Mouse (Mus musculus): ENCODE measurements around the gene Camk1d.

Camk1d gene

DNA sequence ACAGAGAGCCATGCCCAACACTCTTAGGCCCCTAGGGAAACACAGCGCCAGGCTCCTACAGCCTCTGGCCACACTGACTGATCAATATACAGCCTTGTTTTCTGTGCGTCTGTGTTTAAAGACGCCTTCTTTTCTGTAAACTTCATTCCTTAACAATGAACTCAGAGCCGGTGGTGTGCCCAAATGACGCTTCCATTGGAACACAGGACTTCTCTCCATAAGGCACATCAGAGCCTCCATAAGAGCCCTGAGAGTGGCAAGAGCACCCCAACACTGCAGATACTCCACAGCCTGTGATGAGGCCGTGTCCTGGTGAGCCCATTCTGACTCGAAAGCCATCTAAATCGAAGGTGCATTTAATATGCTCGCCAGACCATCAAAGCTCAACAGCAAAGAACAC, 50.8 kb downstream of the Camk1d start:
- no peak for DNase-seq (ENCODE audit: low read depth in 2 of 2, low spot score in 2 of 2)

DNA sequence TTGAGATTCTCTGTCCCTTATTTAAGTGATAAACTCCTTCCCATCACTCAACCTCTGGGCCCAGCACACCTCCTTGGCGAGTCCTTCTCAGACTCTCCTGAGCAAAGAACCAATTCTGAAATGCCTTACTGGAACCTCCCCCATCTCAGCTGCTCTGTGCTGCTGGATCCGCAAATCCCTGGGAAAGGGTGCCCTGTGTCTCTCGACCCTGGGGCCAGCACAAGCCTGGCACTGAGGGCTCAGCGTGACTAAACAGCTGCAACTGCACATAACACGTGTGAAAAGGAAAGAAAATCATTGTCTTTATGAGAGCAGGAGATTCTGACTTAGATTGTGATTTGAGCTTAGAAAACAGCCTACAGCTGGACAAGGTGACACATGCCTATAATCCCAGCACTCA, 52.4 kb downstream of the Camk1d start:
- DNase-seq (ENCODE audit: low read depth in 2 of 2, low spot score in 2 of 2): no peak

DNA sequence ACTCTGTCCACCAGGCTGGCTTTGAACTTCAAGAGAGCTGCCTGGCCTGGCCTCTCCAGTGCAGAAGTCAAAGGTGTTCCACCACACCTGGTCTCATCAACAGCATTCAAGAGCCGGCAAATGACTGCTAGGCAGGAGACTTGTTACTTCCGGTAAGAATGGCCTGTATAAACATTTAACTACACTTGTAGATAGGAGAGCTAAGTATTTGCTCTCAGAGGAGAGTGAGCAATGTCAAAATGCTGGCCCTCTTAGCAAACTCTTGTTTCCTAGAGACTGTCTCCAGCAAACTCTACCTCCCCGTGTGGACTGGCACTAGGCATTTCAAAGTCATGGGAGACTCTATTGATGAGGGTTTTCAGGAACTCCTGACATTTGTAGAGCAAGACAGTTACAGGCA, 56.3 kb downstream of the Camk1d start:
- DNase-seq (ENCODE audit: low read depth in 2 of 2, low spot score in 2 of 2): no peak

DNA sequence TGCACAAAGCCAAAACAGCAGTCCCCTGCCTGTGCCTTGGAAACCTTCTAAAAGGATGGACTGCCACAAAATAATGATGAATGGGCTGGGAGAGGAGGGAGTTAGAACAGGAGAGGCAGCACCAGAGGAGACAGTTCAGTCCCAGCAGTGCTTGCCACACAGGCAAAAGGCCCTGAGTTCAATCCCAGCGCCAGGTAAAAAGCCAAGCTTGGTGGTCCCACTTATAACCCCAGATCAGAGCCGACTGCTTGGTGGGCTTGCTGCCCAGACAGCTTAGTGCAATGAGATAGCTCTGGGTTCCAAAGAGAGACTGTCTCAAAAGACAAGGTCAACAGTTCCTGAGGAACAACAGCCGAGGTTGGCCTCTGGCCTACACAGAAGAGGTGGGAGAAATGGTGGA, 58.0 kb downstream of the Camk1d start:
- DNase-seq (ENCODE audit: low read depth in 2 of 2, low spot score in 2 of 2): no peak

DNA sequence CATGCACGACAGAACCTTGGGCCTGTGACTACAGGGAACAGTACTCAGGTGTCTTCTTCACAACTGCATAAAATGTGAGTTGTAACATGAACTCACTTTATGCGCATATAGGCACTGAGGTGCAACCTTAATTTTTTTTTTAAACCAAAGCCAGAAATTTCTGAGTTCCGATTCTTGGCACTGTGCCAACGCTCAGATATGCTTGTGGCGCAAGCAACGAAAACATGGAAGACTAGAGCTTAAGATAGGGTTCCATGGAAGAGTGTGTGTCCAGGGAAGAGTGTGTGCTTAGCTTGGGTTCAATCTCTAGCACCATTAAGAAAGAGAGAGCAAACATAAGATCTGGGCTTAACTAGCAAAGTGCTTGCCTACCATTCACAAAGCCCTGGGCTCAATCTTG, 62.2 kb downstream of the Camk1d start:
- no peak for DNase-seq (ENCODE audit: low read depth in 2 of 2, low spot score in 2 of 2)

DNA sequence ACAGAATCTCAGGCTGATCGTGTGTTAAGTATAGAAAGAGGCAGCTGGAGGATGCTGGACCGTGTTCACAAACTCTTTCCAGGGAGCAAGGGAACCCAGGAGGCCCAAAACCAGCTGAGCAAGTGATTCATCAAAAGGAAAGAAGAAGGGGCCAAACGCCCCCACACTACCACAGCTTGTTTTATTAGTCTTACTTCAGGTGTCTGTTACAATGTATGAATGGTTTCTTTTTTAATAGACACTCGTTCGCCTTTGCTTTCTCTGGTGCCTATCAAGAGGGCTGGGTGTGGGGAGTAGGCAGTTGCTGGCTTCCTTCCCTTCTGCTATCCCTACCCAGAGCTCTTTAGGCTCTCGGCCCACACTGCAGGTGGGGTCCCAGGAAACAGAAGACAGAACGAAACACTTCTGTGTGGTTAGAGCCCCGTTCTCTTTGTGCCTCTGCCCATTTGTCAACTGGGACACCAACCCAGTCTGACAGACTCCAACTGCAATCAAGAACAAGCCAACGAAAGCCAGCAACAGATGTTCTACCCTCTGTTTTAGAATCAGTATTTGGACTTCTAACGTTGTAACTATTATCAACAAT, 62.9 kb downstream of the Camk1d start:
- no peak for DNase-seq (ENCODE audit: low read depth in 2 of 2, low spot score in 2 of 2)

DNA sequence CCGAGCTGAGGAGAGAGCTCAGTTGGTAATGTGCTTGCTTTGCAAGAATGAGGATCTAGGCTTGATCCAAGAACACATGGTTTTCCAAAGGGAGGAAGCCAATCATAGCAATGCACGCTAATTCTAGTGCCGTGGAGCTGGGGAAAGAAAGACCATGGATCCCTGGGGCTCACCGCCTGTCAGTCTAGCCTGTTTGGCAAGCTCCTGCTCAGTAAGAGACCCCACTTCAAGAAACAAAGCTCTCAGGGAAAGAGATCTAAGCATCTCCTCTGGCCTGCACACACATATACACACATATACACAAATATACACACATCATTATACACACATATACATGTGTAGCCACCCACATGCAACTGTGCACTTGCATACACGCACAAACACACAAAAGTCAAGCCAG, 65.1 kb downstream of the Camk1d start:
- no peak for DNase-seq (ENCODE audit: low read depth in 2 of 2, low spot score in 2 of 2)

DNA sequence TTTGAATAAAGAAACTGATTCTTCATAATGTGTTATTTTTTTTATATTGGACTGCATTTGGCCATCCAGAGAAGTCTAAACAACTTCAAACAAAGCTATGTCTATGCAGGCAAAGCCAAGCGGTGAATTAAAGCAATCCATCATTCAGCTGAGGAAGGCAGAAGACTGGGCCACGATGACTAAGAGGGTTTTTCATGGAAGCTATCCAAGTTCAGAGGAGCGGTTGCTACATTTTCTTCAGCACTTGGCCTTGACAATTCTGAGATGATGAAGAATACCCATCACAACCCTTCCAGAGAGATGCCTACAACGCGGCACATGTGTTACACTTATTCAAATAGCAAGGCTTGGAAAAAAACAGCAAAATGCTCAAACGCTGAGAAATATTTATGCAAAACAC, 65.6 kb downstream of the Camk1d start:
- no peak for DNase-seq (ENCODE audit: low read depth in 2 of 2, low spot score in 2 of 2)

DNA sequence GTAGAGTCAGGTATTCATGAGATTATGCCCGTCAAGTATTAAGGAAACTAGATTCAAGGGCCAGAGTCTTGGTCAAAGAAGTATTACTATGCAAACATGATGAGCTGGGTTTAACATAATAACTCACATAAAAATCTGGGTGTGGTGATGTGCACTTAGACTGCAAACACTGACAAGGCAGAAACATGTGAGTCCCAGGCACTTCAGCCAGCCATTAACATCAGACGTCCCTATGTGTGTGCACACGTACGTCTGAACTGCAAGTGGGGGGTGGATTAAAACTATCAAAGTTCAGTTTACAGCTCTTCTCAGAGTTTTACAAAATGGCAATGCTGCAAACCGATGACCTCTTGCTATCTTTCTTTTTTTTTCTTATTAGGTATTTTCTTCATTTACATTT, 68.0 kb downstream of the Camk1d start:
- no peak for DNase-seq (ENCODE audit: low read depth in 2 of 2, low spot score in 2 of 2)

DNA sequence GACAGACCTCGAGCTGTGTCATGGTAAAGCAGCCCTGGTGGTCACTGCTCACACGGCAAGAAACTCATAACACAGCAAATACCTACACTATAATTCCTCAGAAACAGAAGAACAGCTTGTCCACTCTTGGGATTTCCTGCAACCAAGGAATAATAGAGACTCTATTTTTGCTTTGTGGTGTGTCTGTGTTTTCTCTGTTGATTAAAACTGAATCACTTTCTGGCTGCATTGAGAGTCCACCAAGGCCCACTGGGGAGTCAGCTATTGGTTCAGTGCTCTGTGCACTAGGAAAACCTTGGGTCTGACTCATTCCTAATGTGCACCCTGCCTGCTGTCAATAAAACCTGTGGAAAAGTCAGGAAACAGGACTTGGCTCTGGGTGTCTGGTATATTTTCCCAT, 68.7 kb downstream of the Camk1d start:
- no peak for DNase-seq (ENCODE audit: low read depth in 2 of 2, low spot score in 2 of 2)

DNA sequence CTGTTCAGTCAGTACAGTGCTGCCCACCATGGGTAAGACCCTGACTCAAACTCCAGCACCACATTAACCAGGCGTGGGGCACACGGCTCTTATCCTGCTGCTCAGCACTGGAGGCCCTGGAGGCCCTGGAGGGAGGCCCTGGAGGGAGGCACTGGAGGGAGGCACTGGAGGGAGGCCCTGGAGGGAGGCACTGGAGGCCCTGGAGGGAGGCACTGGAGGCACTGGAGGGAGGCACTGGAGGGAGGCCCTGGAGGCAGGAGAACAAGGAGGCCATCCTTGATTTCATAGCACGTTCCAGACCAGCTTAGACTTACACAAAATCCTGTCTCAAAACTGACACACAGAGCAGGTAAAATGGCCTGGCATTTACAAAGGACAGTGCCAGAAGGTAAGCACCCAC, 70.4 kb downstream of the Camk1d start:
- no peak for DNase-seq (ENCODE audit: low read depth in 2 of 2, low spot score in 2 of 2)

DNA sequence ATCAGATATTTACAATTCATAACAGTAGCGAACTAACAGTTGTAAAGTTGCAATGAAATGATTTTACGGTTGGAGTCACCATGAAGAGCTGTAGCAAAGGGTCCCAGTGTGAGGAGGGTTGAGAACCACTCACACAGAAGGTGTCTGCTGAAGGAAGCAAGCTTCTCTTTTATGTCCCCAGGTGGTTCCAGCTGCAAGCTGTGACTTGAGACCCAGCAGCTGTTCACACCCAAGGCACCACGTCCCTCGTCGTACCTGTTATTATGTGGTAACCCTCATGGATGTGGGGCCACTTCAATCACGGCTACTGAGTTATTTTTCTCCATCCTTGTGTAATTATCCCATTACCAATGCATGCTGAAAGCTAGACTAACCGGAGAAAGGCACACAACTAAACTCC, 71.1 kb downstream of the Camk1d start:
- peak in 1 of 2 experiments; percentile 5 for DNase-seq (ENCODE audit: low read depth in 2 of 2, low spot score in 2 of 2)

DNA sequence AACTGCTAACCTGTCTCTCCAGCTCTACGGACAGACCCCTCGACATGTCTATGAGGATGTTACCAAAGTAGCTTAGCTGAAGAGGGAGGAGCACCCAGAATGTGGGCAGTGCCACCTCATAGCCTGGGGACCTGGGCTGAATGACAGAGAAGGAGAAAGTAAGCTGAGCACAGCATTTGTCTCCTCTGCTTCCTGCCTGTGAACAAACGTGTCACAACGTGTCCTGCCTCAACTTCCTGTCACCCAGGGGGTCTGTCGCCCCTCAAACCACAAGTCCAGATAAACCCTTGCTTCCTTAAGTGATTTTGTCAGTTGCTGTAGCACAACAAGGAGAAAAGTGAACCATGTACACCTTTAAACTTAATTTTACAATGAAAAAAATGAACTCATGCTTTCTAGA, 71.7 kb downstream of the Camk1d start:
- peak; percentile 40 to 58 for DNase-seq (ENCODE audit: low read depth in 2 of 2, low spot score in 2 of 2)

DNA sequence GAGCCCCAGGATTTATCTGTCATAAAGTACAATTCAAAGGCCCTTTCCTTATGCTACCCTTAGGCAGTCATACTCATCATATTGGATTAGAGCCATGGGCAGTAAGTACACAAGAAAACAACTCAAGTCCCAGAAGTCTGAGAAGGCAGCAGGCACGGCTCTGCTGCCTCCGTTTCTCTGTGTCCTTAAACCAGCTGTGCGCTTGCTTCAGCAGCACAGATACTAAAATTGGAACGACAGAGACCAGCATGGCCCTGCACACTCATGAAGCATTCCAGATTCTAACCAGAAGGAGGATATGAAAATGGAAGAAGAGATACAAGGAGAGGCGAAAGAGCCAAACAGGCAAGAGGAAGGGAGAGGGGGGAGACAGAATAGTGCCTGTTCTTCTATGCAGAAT, 72.6 kb downstream of the Camk1d start:
- DNase-seq (ENCODE audit: low read depth in 2 of 2, low spot score in 2 of 2): no peak

DNA sequence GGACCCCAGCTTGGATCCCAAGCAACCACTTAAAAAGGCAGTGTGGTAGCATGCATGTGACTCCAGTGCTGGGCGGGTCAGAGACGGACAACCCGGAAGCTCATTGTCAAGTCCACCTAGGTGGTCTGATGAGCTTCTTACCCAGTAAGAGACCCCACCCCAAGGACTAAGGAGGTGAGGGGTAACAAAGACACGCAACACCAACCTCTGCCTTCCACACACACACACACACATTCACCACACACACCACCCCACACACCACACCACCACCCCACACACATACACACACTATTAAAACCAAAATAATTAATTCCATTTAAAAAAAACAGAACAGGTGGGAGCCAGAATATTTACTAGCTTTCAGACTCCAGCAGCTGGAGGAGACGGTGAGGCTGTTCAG, 73.7 kb downstream of the Camk1d start:
- no peak for DNase-seq (ENCODE audit: low read depth in 2 of 2, low spot score in 2 of 2)

DNA sequence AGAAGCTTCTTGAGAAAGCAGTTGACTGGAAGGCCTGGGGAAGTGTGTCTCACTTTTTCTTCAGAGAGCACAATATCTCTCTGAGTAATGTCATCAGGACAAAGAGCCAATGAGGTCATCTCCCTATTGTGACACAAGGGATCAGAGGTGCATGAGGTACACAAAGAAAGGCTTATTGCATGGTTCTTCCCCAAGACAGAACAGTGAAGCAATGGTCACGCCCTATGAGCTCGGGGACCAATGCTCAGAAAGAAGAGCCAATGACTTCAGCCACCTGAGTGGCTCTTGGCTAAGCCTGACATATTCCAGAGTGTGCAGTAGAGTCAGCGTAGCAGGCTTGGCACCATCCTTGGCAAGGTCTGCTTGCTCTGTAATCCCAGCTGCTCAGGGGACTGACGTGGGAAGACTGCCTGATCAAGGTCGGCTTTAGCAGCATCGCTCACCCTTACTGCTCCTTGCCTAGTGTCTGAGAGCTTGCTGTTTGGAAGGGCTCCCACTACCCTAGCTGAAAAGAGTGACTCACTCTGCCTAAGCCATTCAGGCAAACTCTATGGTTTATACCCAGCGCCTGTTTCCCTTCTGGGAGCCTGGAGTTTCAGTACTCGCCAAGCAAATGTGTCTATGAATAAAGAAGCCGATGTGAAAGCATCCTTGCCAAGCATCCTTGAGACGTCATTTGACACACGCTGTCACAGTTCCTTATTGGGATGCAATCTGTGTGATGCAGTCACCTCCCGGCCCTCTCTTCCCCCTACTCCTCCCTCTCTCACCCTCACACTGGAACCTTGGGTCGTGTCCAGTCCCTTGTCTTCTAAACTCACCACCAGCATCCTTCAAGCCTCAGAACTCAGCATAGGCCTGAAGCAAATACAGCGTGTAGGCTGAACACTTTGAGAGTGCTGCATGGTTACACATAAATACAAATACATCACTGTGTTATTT, 77.2 kb downstream of the Camk1d start:
- DNase-seq (ENCODE audit: low read depth in 2 of 2, low spot score in 2 of 2): no peak

DNA sequence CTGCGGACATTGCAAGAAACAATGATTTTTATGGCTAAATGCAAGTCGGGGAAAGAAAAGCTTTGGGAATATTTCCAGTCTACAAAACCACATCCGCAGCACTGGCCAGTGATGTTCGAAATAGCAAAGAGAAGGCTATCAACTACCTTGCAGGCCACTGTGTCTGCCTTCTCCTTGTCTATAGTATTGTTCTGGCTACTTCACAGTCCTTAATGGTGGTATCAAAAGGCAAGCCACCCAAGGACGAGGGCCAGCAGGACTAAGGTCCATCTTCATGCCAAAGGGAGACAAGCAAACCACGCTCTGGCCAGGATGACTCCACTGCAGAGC, 82.0 kb downstream of the Camk1d start:
- DNase-seq (ENCODE audit: low read depth in 2 of 2, low spot score in 2 of 2): no peak

DNA sequence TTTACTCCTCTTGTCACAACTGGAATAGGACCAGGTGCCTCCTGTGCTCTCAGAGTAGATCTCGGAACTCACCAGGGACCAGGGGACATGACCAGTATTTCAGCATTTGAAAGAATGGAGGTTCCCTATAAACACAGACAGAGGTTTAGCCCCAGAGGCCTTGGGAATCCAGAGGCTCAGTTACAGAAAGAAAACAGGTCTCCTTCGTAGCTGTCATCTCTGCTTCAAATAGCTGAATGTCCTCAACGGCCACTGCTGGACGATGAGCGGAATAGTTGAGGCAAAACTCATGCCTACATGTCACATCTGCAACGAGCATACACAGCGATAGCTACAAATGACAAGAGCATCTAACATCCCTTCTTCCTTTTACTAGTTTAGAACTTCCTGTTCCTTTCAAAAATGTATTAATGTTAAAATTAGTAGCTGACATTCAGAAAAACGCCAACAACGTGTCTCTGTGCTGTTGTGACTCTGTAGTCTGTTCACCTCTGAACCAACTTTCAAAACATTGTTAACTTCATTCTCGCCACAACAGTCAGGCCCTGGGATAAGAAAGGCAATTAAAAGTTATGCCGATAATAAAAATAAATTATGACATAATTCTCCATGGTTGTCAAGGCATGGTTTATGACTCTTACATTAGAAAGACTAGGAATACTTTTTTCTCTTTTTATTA, 82.5 kb downstream of the Camk1d start:
- DNase-seq (ENCODE audit: low read depth in 2 of 2, low spot score in 2 of 2): no peak

DNA sequence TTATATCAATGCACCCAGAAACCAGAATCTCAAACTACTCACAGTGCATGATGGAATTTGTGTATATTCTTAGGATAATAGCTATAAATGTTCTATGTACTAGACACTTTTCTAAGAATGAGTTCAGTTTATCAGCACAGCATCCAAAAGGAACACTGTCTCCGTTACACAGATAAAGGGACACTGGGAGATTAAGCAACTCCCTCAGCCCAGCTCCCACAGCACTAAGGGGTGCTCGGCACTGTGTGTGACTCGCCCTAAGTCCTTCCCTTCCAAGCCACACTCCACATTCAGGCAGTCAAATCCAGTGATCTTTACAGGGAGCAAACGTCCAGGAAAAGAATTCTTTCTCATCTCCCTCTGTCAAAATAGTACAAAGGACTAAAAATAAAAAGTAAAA, 83.6 kb downstream of the Camk1d start:
- DNase-seq (ENCODE audit: low read depth in 2 of 2, low spot score in 2 of 2): no peak

DNA sequence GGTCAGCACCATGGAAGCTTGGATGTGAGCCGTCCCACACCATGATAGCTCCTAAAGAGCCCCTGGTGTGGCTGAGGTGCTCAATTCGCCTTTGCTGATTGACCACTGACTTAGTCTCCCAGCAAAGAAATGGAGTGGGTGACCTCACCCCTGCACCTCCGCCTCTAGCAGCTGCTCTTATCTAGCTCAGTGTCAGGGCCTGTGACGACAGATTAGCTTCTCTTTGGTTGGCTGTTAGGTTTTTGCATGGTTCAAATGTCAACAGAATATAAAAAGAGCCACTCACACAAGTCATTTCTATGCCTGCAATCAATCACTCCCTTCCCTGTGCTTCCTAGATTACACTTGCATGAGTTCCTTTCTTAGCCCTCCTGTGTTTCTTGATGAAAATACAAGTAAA, 89.9 kb downstream of the Camk1d start:
- no peak for DNase-seq (ENCODE audit: low read depth in 2 of 2, low spot score in 2 of 2)

DNA sequence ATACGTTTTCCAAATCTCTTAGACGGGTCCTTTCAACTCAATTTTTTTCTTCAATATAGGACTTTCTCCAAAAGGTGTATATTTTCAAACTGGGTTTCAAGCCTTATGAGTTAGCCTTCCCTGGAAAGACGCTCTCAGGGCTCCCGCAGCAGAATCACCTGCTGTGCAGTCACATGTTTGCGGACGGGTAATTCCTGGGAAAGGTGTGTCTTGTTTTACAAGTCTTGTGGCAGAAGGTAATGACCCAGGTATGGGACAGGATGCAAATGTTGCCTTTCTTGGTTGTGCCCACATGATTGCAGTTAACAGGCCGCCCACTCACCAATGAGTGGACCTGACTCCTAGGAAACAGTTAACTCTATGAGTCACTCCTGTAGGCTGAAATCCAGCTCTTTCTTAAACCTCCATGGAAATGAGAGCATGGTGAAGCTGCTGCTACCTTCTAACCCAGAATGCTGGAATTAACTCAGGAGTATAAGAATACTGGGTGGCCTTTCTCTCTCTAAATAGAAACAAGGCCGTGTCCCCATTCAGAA, 95.9 kb downstream of the Camk1d start:
- DNase-seq (ENCODE audit: low read depth in 2 of 2, low spot score in 2 of 2): no peak

DNA sequence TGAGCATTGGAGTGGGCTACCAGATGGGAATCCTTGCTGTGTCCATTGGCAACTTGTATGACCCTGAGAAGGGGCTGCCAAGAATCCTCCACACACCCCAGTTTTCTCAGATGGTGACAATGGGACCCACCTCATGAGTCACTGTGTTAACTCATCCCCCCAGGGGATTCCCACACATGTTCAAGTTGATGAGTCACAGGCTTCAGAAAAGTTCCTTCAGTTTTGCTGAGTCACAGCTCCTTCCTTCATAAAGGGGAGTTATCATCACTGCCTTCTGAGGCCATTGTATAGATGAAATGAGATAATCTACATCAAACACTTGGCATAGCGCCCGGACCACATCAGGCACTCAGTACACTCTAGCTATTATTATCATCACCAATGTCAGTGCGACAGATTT, 99.4 kb downstream of the Camk1d start:
- DNase-seq (ENCODE audit: low read depth in 2 of 2, low spot score in 2 of 2): no peak
